ENCODE assay signal across 9 mouse cellular contexts in the genomic region with DNA sequence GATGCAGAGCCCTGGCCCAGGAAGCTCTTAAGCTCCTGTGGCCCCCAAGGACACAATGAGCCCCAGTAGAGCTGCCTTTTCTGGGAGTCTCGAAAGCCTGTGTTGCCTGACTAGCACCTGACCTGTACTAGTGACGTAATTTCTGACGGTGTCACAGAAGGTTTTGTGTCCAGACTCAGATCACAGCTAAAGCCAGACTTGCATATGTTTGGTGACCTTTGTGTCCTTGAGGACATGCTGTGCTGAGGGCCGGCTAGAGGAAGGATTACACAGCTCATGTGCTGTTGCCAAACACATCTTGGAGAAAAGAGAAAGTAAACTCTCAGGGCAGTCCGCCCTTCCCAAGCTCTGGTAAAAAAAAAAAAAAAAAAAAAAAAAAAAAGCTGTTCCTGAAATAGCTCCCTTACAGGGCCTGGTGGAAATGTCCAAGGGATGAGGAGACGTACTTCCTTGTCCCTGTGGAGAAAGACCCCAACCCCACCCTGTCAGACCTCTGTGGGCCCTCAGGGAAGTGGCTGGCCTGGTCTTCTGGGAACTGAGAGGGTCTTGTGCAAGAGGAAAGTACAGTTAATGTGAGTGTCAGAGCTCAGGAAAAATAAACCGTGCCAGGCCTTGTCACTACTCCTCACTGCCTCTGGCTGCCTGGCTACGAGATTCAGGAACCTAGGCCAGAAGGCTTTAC. TPM values are rescaled to one million over a fixed set of nuclear protein-coding genes. Genes with fewer than 3 reads are reported as not detected.
DNase-seq lines count a peak whose midpoint lies in the region; ATAC-seq and TF ChIP-seq lines count a peak whose summit lies in the region.
"Had no signal": no experiment of that assay in that cellular context is flagged by ENCODE, and none has a peak within 500 bp of the region (broad histone marks: within the 10 kb centered on the region; RNA-seq: fewer than 3 reads in every experiment).

No protein-coding gene starts in this region.

- DNase-seq in midbrain, postnatal 0 days (ENCODE audit: low spot score): peak; percentile 21
- no peak for DNase-seq in midbrain, embryonic 14.5 days
- DNase-seq in embryonic facial prominence, embryonic 10.5 days (ENCODE audit: low spot score): no peak
- DNase-seq in skeletal muscle tissue, adult 2 months (ENCODE audit: low read depth, low spot score): peak; percentile 76
- DNase-seq in cerebellum, adult 8-10 months: no peak
- no peak for DNase-seq in cerebellum, postnatal 4 days (ENCODE audit: low spot score in 2 of 2)
- DNase-seq in layer of hippocampus, postnatal 36 days: no peak

- peak overlapping the region; percentile 26; the same call in 1 of the 2 replicates for H3K27ac ChIP-seq in midbrain, postnatal 0 days (ENCODE audit: low read depth, low read length)
- no peak overlapping the region for H3K27ac ChIP-seq in midbrain, embryonic 14.5 days (replicated peaks; ENCODE audit: low read depth, low read length)
- peak overlapping the region; percentile 14; the same call in 1 of the 2 replicates for H3K27ac ChIP-seq in embryonic facial prominence, embryonic 10.5 days (replicated peaks)
- peak overlapping the region; percentile 60 for H3K27ac ChIP-seq in intestine, postnatal 0 days (ENCODE audit: low read depth, low read length)
- H3K27ac ChIP-seq: liver, embryonic 14.5 days had no signal

- H3K4me1 ChIP-seq in midbrain, postnatal 0 days (ENCODE audit: insufficient read depth, low read length): no peaks in the 10 kb centered on the region
- H3K4me1 ChIP-seq in midbrain, embryonic 14.5 days (ENCODE audit: control insufficient read depth, insufficient read depth, low read length): no peaks in the 10 kb centered on the region
- peaks cover 17% of the 10 kb centered on the region; the same call in 1 of the 2 replicates for H3K4me1 ChIP-seq in embryonic facial prominence, embryonic 10.5 days
- no peaks in the 10 kb centered on the region for H3K4me1 ChIP-seq in intestine, postnatal 0 days (replicated peaks; ENCODE audit: control insufficient read depth, insufficient read depth, low read length)

- H3K27me3 ChIP-seq in midbrain, postnatal 0 days (ENCODE audit: insufficient read depth, low read length): no peaks in the 10 kb centered on the region
- no peaks in the 10 kb centered on the region for H3K27me3 ChIP-seq in midbrain, embryonic 14.5 days (ENCODE audit: control insufficient read depth, insufficient read depth, low read length)
- no peaks in the 10 kb centered on the region for H3K27me3 ChIP-seq in embryonic facial prominence, embryonic 10.5 days (replicated peaks; ENCODE audit: low read depth, poor library complexity, severe bottlenecking)
- H3K27me3 ChIP-seq in intestine, postnatal 0 days (replicated peaks; ENCODE audit: control insufficient read depth, insufficient read depth, low read length): no peaks in the 10 kb centered on the region

- TF ChIP-seq CTCF in midbrain, postnatal 0 days (IDR thresholded peaks at IDR 0.05): no peak
- no peak for TF ChIP-seq CTCF in intestine, postnatal 0 days (IDR thresholded peaks at IDR 0.05; ENCODE audit: low read depth)

- H3K4me3 ChIP-seq in midbrain, postnatal 0 days (ENCODE audit: low read depth, low read length): no peak overlapping the region
- H3K4me3 ChIP-seq in midbrain, embryonic 14.5 days (replicated peaks; ENCODE audit: low read depth, low read length): no peak overlapping the region
- H3K4me3 ChIP-seq in embryonic facial prominence, embryonic 10.5 days: no peak overlapping the region
- H3K4me3 ChIP-seq in intestine, postnatal 0 days (ENCODE audit: low read depth, low read length): no peak overlapping the region

- no peaks in the 10 kb centered on the region for H3K36me3 ChIP-seq in midbrain, postnatal 0 days (ENCODE audit: insufficient read depth, low read length)
- H3K36me3 ChIP-seq in midbrain, embryonic 14.5 days (ENCODE audit: control insufficient read depth, insufficient read depth, low read length): no peaks in the 10 kb centered on the region
- H3K36me3 ChIP-seq in embryonic facial prominence, embryonic 10.5 days (replicated peaks): no peaks in the 10 kb centered on the region
- H3K36me3 ChIP-seq in intestine, postnatal 0 days (ENCODE audit: control insufficient read depth, insufficient read depth): no peaks in the 10 kb centered on the region

- H3K4me2 ChIP-seq in midbrain, postnatal 0 days (ENCODE audit: low read depth, low read length, poor library complexity, severe bottlenecking): no peak overlapping the region
- H3K4me2 ChIP-seq in midbrain, embryonic 14.5 days (ENCODE audit: low read length): no peak overlapping the region
- H3K4me2 ChIP-seq in intestine, postnatal 0 days (replicated peaks; ENCODE audit: low read depth): no peak overlapping the region

- no peak overlapping the region for H3K9ac ChIP-seq in midbrain, postnatal 0 days (replicated peaks; ENCODE audit: low read length, poor library complexity, severe bottlenecking)
- no peak overlapping the region for H3K9ac ChIP-seq in midbrain, embryonic 14.5 days (replicated peaks; ENCODE audit: low read length)
- H3K9ac ChIP-seq in intestine, postnatal 0 days (ENCODE audit: low read depth, low read length): no peak overlapping the region
- H3K9ac ChIP-seq: liver, embryonic 14.5 days had no signal

- ATAC-seq in midbrain, postnatal 0 days (ENCODE audit: low FRiP score): no peak
- no peak for ATAC-seq in midbrain, embryonic 14.5 days (ENCODE audit: low FRiP score, low TSS enrichment)
- peak; percentile 66; the same call in 1 of the 2 replicates for ATAC-seq in intestine, postnatal 0 days

- H3K9me3 ChIP-seq in midbrain, postnatal 0 days (ENCODE audit: low read length): no peaks in the 10 kb centered on the region
- no peaks in the 10 kb centered on the region for H3K9me3 ChIP-seq in midbrain, embryonic 14.5 days (ENCODE audit: control insufficient read depth, low read length)
- H3K9me3 ChIP-seq in embryonic facial prominence, embryonic 10.5 days: no peaks in the 10 kb centered on the region
- H3K9me3 ChIP-seq in intestine, postnatal 0 days (ENCODE audit: control insufficient read depth): no peaks in the 10 kb centered on the region

- WGBS in midbrain, postnatal 0 days: 34% methylated on average over 8 of the region's 8 CpGs
- WGBS in midbrain, embryonic 14.5 days: 55% methylated on average over 8 of the region's 8 CpGs
- WGBS in embryonic facial prominence, embryonic 10.5 days: 59% methylated on average over 8 of the region's 8 CpGs
- WGBS in intestine, postnatal 0 days: 40% methylated on average over 8 of the region's 8 CpGs

RNA-seq across cellular contexts. Expression of a gene that starts 45.8 kb away (rescaled TPM):
- total RNA-seq in midbrain, postnatal 0 days (2014; rRNA removed): 26.3 and 28.7 TPM in 2 replicates
- polyA plus RNA-seq in midbrain, postnatal 0 days (2015; fragmentation: Nextera tagmentation; extraction: Ambion mirVana): 32.0 and 34.8 TPM in 2 replicates
- 30.7 and 31.4 TPM in 2 replicates for polyA plus RNA-seq in midbrain, embryonic 14.5 days (2014; fragmentation: Nextera tagmentation; extraction: Ambion mirVana)
- 48.3 and 51.5 TPM in 2 replicates for polyA plus RNA-seq in embryonic facial prominence, embryonic 10.5 days (2016; fragmentation: Nextera tagmentation; extraction: Ambion mirVana)
- 19.4 and 22.1 TPM in 2 replicates for polyA plus RNA-seq in intestine, postnatal 0 days (2015; fragmentation: Nextera tagmentation; extraction: Ambion mirVana)
- total RNA-seq in layer of hippocampus, postnatal 36 days (2021): 10 to 100 TPM; 34.9 to 37.6 TPM

Comparison
In these comparisons a context has a peak if more than half of its experiments do, and no peak if none do; other contexts are left out.
1. DNase-seq: peak in midbrain, postnatal 0 days (single experiment) and skeletal muscle tissue, adult 2 months (single experiment); none in midbrain, embryonic 14.5 days (single experiment), embryonic facial prominence, embryonic 10.5 days (single experiment), cerebellum, adult 8-10 months (single experiment), cerebellum, postnatal 4 days (0 of 2) and layer of hippocampus, postnatal 36 days (0 of 2).